Mouse (Mus musculus) lung, embryonic 16.5 days (tissue): ENCODE measurements at regions not wholly inside any gene's neighbourhood (a gene's known extent, or its start where the extent isn't known, plus 50 kb on each side); places are given as distances from the start of the nearest gene placed in this dataset.

Source experiments
- ATAC-seq: fragments of 200-750 bp; cut with Nextera tagmentation; 2 replicates; pipeline ENCODE4 v1.8.0; 2017; ENCODE audit warnings: low read depth, mild to moderate bottlenecking, moderate library complexity
- H3K27ac ChIP-seq: fragments of 300-500 bp; sonication (generic); 2 replicates; pipeline ENCODE4 v1.5.1; 2014; ENCODE audit warnings: mild to moderate bottlenecking, control low read depth, low read length
- H3K27me3 ChIP-seq: fragments of 300-500 bp; sonication (generic); 2 replicates; pipeline ENCODE4 v1.6.1; 2014; ENCODE audit warnings: low read depth, low read length, mixed read lengths; ENCODE audit not compliant: control insufficient read depth, insufficient read depth
- H3K36me3 ChIP-seq: fragments of 300-500 bp; sonication (generic); 2 replicates; pipeline ENCODE4 v1.6.1; 2014; ENCODE audit warnings: low read length; ENCODE audit not compliant: control insufficient read depth, insufficient read depth
- H3K4me1 ChIP-seq: fragments of 300-500 bp; sonication (generic); replicated peaks from 2 replicates; pipeline ENCODE4 v1.6.1; 2014; ENCODE audit warnings: low read length, mixed read lengths; ENCODE audit not compliant: control insufficient read depth, insufficient read depth
- H3K4me2 ChIP-seq: fragments of 300-500 bp; sonication (generic); 2 replicates; pipeline ENCODE4 v1.6.1; 2014; ENCODE audit warnings: low read depth, low read length, control low read depth
- H3K4me3 ChIP-seq: fragments of 300-500 bp; sonication (generic); 2 replicates; pipeline ENCODE4 v1.5.1; 2014; ENCODE audit warnings: mild to moderate bottlenecking, low read length, control low read depth
- H3K9ac ChIP-seq: fragments of 300-500 bp; sonication (generic); 2 replicates; pipeline ENCODE4 v1.6.1; 2014; ENCODE audit warnings: low read length, control low read depth
- H3K9me3 ChIP-seq: fragments of 300-500 bp; sonication (generic); 2 replicates; pipeline ENCODE4 v1.6.1; 2016; ENCODE audit warnings: low read length; ENCODE audit not compliant: control insufficient read depth
- WGBS: fragments of 180-500 bp; shearing (Covaris S2); extraction: QIAGEN DNeasy Blood & Tissue Kit; methylation state at CpG from one replicate; pipeline ENCODE4 v1.1.7; 2014; 5-methylcytosine and 5-hydroxymethylcytosine counted together

GRCm38 (mm10) chr9:67129095-67129494 lies 79.9 kb upstream of the Tpm1 start:
- no peak for ATAC-seq
- H3K4me1 ChIP-seq: no peaks in the 10 kb centered on the region
- no peak overlapping the region for H3K9ac ChIP-seq
- no peak overlapping the region for H3K27ac ChIP-seq
- H3K9me3 ChIP-seq: no peaks in the 10 kb centered on the region
- H3K27me3 ChIP-seq: no peaks in the 10 kb centered on the region
- 91% methylated on average over 3 of the region's 3 CpGs for WGBS
- no peak overlapping the region for H3K4me2 ChIP-seq
- H3K4me3 ChIP-seq: no peak overlapping the region
- H3K36me3 ChIP-seq: no peaks in the 10 kb centered on the region

GRCm38 (mm10) chr9:67121691-67122090 lies 72.5 kb upstream of the Tpm1 start:
- no peak overlapping the region for H3K4me2 ChIP-seq
- H3K4me3 ChIP-seq: no peak overlapping the region
- 82% methylated on average over 7 of the region's 7 CpGs for WGBS
- no peaks in the 10 kb centered on the region for H3K36me3 ChIP-seq
- H3K9ac ChIP-seq: no peak overlapping the region
- 0 out of 2 replicates have a peak overlapping the region, but pooled peaks have one; percentile 12 for H3K27ac ChIP-seq
- no peak for ATAC-seq
- H3K4me1 ChIP-seq: peaks cover 8% of the 10 kb centered on the region; the same call in 1 of the 2 replicates
- no peaks in the 10 kb centered on the region for H3K27me3 ChIP-seq
- no peaks in the 10 kb centered on the region for H3K9me3 ChIP-seq

- no peaks in the 10 kb centered on the region for H3K27me3 ChIP-seq
- H3K9me3 ChIP-seq: no peaks in the 10 kb centered on the region
- WGBS: 72% methylated on average over 6 of the region's 6 CpGs
- ATAC-seq: no peak
- no peak overlapping the region for H3K4me3 ChIP-seq
- H3K27ac ChIP-seq: no peak overlapping the region
- H3K4me1 ChIP-seq: peaks cover 18% of the 10 kb centered on the region
- no peak overlapping the region for H3K9ac ChIP-seq
- no peak overlapping the region for H3K4me2 ChIP-seq
- no peaks in the 10 kb centered on the region for H3K36me3 ChIP-seq
These were observed 69.9 kb upstream of the Tpm1 start for GRCm38 (mm10) chr9:67118880-67119644.

GRCm38 (mm10) chr9:67118429-67118828 lies 69.2 kb upstream of the Tpm1 start:
- no peak overlapping the region for H3K9ac ChIP-seq
- no peaks in the 10 kb centered on the region for H3K27me3 ChIP-seq
- H3K27ac ChIP-seq: no peak overlapping the region
- no peaks in the 10 kb centered on the region for H3K9me3 ChIP-seq
- H3K4me1 ChIP-seq: peaks cover 18% of the 10 kb centered on the region
- no peak overlapping the region for H3K4me3 ChIP-seq
- no peak overlapping the region for H3K4me2 ChIP-seq
- H3K36me3 ChIP-seq: no peaks in the 10 kb centered on the region
- WGBS: 94% methylated on average over 1 of the region's 1 CpGs
- no peak for ATAC-seq

- H3K36me3 ChIP-seq: no peaks in the 10 kb centered on the region
- no peaks in the 10 kb centered on the region for H3K9me3 ChIP-seq
- H3K27me3 ChIP-seq: no peaks in the 10 kb centered on the region
- peaks cover 19% of the 10 kb centered on the region for H3K4me1 ChIP-seq
- H3K9ac ChIP-seq: no peak overlapping the region
- H3K4me3 ChIP-seq: no peak overlapping the region
- H3K27ac ChIP-seq: no peak overlapping the region
- WGBS: 58% methylated on average over 5 of the region's 5 CpGs
- ATAC-seq: no peak
- H3K4me2 ChIP-seq: no peak overlapping the region
These were observed 68.4 kb upstream of the Tpm1 start for GRCm38 (mm10) chr9:67117639-67118038.

GRCm38 (mm10) chr9:67115991-67116390 lies 66.8 kb upstream of the Tpm1 start:
- Histone ChIP-seq H3K4me2 (no peak overlapping the region), H3K4me3 (no peak overlapping the region), H3K9ac (no peak overlapping the region), H3K9me3 (no peaks in the 10 kb centered on the region), H3K27ac (peak overlapping the region; percentile 73), H3K36me3 (no peaks in the 10 kb centered on the region), H3K4me1 (peaks cover 14% of the 10 kb centered on the region), H3K27me3 (no peaks in the 10 kb centered on the region)
- ATAC-seq: peak; percentile 89
- WGBS: 8% methylated on average over 2 of the region's 2 CpGs

GRCm38 (mm10) chr9:67114099-67114498 lies 64.9 kb upstream of the Tpm1 start:
- Histone ChIP-seq H3K4me1 (peaks cover 14% of the 10 kb centered on the region), H3K9ac (no peak overlapping the region), H3K9me3 (no peaks in the 10 kb centered on the region), H3K27ac (no peak overlapping the region), H3K36me3 (no peaks in the 10 kb centered on the region), H3K4me2 (no peak overlapping the region), H3K4me3 (no peak overlapping the region), H3K27me3 (no peaks in the 10 kb centered on the region)
- WGBS: 58% methylated on average over 5 of the region's 5 CpGs
- no peak for ATAC-seq

GRCm38 (mm10) chr9:67111836-67112584 lies 62.8 kb upstream of the Tpm1 start:
- Histone ChIP-seq H3K9ac (no peak overlapping the region), H3K27me3 (no peaks in the 10 kb centered on the region), H3K4me3 (no peak overlapping the region), H3K9me3 (no peaks in the 10 kb centered on the region), H3K4me1 (peaks cover 24% of the 10 kb centered on the region), H3K4me2 (no peak overlapping the region), H3K36me3 (no peaks in the 10 kb centered on the region), H3K27ac (no peak overlapping the region)
- WGBS: 58% methylated on average over 4 of the region's 4 CpGs
- ATAC-seq: no peak

- ATAC-seq: peak; percentile 32
- peak overlapping the region; percentile 50 for H3K27ac ChIP-seq
- WGBS: 12% methylated on average over 3 of the region's 3 CpGs
- no peaks in the 10 kb centered on the region for H3K27me3 ChIP-seq
- H3K4me2 ChIP-seq: no peak overlapping the region
- H3K36me3 ChIP-seq: no peaks in the 10 kb centered on the region
- H3K9me3 ChIP-seq: no peaks in the 10 kb centered on the region
- H3K4me1 ChIP-seq: peaks cover 24% of the 10 kb centered on the region
- no peak overlapping the region for H3K9ac ChIP-seq
- no peak overlapping the region for H3K4me3 ChIP-seq
These were observed 58.7 kb upstream of the Tpm1 start for GRCm38 (mm10) chr9:67107938-67108337.
